Mouse (Mus musculus): ENCODE results near the gene Rps19bp1. TPM values are rescaled to one million over a fixed set of nuclear protein-coding genes. Genes with fewer than 3 reads are reported as not detected.

Gene Rps19bp1
- polyA plus RNA-seq, 1 experiment: 42.3 TPM

DNA sequence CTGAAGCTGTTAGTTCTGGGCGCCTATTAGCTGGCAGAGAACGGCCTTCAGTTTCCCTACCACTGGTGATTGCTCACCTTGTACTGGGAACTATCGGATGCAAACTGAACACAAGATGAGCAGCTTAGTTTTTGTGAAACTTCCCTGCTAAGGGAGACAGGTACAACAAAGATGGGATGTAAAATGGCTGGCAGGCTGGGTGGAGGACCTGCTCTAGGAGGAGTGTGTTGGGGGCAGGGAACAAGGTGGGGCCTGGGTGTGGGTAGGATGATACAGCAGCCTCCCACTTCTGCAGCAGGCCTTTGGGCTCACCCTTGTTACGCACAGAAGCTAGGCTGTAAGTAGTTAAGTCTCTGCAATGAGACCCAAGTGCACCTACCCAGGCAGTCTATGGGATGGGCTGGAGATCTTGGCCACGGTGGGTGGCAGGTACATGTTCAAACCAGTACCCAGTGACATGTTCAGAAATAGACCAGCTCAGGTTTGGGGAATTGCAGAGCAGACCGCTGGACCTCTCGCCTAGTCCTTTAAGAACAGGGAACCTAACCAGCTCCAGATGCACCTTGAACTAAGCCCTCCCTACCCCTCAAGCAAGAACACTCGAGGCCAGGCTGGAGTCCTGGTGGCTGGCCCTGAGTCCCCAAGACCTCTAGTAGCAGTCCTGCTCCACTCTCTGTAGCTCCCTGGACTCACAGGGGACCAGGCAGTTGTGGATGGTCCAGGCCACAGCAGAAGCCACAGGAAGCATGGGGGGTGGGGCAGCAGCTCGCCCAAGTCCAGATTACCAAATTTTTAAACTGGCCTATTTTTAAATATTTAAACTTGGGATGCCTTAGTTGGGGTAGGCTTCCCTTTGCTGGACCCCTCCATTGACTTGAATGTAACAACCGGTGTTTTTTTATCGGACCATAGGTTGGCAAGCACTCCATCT, 5.6 kb downstream of the Rps19bp1 start:
- TF ChIP-seq CTCF (IDR thresholded peaks at IDR 0.05; ENCODE audit: extremely low read depth, insufficient read depth, low read length) (no peak), POLR2A (IDR thresholded peaks at IDR 0.05; ENCODE audit: extremely low read depth, insufficient read depth, low read length) (peak; percentile 19; the same call in 1 of the 2 replicates)
- Histone ChIP-seq H3K27ac (ENCODE audit: insufficient read depth, low read length) (no peak overlapping the region), H3K4me1 (ENCODE audit: control insufficient read depth, insufficient read depth, low read length) (no peaks in the 10 kb centered on the region; the same call in 1 of the 2 replicates), H3K4me3 (ENCODE audit: insufficient read depth, low read length) (no peak overlapping the region)

DNA sequence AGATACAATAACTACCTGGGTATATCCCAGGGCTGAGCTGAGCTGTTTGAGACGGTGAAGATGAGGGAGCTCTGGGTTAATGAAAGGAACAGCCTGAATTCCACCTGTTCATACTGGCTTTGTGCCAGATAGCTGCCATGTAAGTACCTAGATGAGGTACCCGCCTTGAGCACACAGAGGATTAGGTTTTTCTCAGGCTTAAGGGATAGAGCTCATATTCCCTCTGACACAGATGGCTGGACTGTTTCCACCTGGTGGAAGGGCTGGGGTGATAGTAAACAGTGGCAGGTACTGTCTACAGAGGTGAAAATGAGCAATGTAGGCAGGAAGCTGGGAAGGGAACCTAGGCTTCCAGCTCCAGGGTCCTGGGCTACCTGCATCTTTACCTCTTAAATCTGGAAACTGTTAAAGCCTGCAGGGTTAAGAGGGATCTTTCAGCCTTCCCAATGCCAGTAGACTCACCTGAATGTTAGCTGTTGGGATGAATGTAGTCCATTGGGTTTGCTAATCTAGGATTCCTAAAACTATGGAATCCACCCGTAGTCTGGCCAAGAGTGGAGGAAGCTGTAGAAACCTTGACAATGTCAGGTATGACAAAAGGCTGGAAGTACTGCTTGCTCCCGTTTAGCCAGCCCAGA, 6.4 kb downstream of the Rps19bp1 start:
- Histone ChIP-seq H3K4me1 (ENCODE audit: control insufficient read depth, insufficient read depth, low read length) (no peaks in the 10 kb centered on the region; the same call in 1 of the 2 replicates), H3K27ac (ENCODE audit: insufficient read depth, low read length) (no peak overlapping the region), H3K4me3 (ENCODE audit: insufficient read depth, low read length) (no peak overlapping the region; the same call in 1 of the 2 replicates)
- TF ChIP-seq CTCF (IDR thresholded peaks at IDR 0.05; ENCODE audit: extremely low read depth, insufficient read depth, low read length) (no peak), POLR2A (IDR thresholded peaks at IDR 0.05; ENCODE audit: extremely low read depth, insufficient read depth, low read length) (0 out of 2 replicates have a peak, but pooled peaks have one; percentile 24)

GRCm38 (mm10) chr15:80256656-80257601, 7.2 kb downstream of the Rps19bp1 start:
- TF ChIP-seq POLR2A (IDR thresholded peaks at IDR 0.05; ENCODE audit: extremely low read depth, insufficient read depth, low read length): peak; percentile 23; the same call in 1 of the 2 replicates
- TF ChIP-seq CTCF (IDR thresholded peaks at IDR 0.05; ENCODE audit: extremely low read depth, insufficient read depth, low read length): no peak
- Histone ChIP-seq H3K27ac (ENCODE audit: insufficient read depth, low read length) (no peak overlapping the region), H3K4me3 (ENCODE audit: insufficient read depth, low read length) (peak overlapping the region; percentile 80), H3K4me1 (ENCODE audit: control insufficient read depth, insufficient read depth, low read length) (no peaks in the 10 kb centered on the region; the same call in 1 of the 2 replicates)

DNA sequence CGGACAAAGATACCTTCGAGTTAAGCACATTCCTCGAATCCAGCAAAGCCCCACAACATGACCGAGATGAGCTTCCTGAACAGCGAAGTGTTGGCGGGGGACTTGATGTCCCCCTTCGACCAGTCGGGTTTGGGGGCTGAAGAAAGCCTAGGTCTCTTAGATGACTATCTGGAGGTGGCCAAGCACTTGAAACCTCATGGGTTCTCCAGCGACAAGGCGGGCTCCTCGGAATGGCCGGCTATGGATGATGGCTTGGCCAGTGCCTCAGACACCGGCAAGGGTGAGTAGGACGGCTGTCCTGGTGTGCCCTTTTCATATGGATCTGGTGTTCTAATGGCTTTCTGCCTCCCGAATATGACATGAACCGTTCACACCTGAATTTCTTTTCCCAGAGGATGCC, 7.9 kb downstream of the Rps19bp1 start:
- Histone ChIP-seq H3K4me3 (ENCODE audit: insufficient read depth, low read length) (peak overlapping the region; percentile 80), H3K4me1 (ENCODE audit: control insufficient read depth, insufficient read depth, low read length) (no peaks in the 10 kb centered on the region; the same call in 1 of the 2 replicates), H3K27ac (ENCODE audit: insufficient read depth, low read length) (peak overlapping the region; percentile 77)
- TF ChIP-seq POLR2A (IDR thresholded peaks at IDR 0.05; ENCODE audit: extremely low read depth, insufficient read depth, low read length): no peak
- no peak for TF ChIP-seq CTCF (IDR thresholded peaks at IDR 0.05; ENCODE audit: extremely low read depth, insufficient read depth, low read length)

- Histone ChIP-seq H3K27ac (ENCODE audit: insufficient read depth, low read length) (peak overlapping the region; percentile 99), H3K4me1 (ENCODE audit: control insufficient read depth, insufficient read depth, low read length) (no peaks in the 10 kb centered on the region; the same call in 1 of the 2 replicates), H3K4me3 (ENCODE audit: insufficient read depth, low read length) (peak overlapping the region; percentile 80)
- TF ChIP-seq CTCF (IDR thresholded peaks at IDR 0.05; ENCODE audit: extremely low read depth, insufficient read depth, low read length) (no peak), POLR2A (IDR thresholded peaks at IDR 0.05; ENCODE audit: extremely low read depth, insufficient read depth, low read length) (no peak)
Measured at GRCm38 (mm10) chr15:80255646-80256121, 8.4 kb downstream of the Rps19bp1 start.

GRCm38 (mm10) chr15:80254847-80255645, 9.1 kb downstream of the Rps19bp1 start, which contains the start of gene Atf4:
Gene Atf4, plus strand, starts transcription at chr15:80255184.
- Histone ChIP-seq H3K27ac (ENCODE audit: insufficient read depth, low read length) (peak within 1 kb of the TSS; percentile 99), H3K4me1 (ENCODE audit: control insufficient read depth, insufficient read depth, low read length) (no peaks in the 10 kb centered on the region; the same call in 1 of the 2 replicates), H3K4me3 (ENCODE audit: insufficient read depth, low read length) (peak within 1 kb of the TSS; percentile 80)
- TF ChIP-seq POLR2A (IDR thresholded peaks at IDR 0.05; ENCODE audit: extremely low read depth, insufficient read depth, low read length): peak; percentile 100
- no peak for TF ChIP-seq CTCF (IDR thresholded peaks at IDR 0.05; ENCODE audit: extremely low read depth, insufficient read depth, low read length)

GRCm38 (mm10) chr15:80254207-80254606, 9.9 kb downstream of the Rps19bp1 start:
- H3K27ac ChIP-seq (ENCODE audit: insufficient read depth, low read length): peak overlapping the region; percentile 54
- TF ChIP-seq CTCF (IDR thresholded peaks at IDR 0.05; ENCODE audit: extremely low read depth, insufficient read depth, low read length) (no peak), POLR2A (IDR thresholded peaks at IDR 0.05; ENCODE audit: extremely low read depth, insufficient read depth, low read length) (no peak)
- H3K4me1 ChIP-seq (ENCODE audit: control insufficient read depth, insufficient read depth, low read length): no peaks in the 10 kb centered on the region; the same call in 1 of the 2 replicates
- H3K4me3 ChIP-seq (ENCODE audit: insufficient read depth, low read length): peak overlapping the region; percentile 80

- TF ChIP-seq CTCF (IDR thresholded peaks at IDR 0.05; ENCODE audit: extremely low read depth, insufficient read depth, low read length): no peak
- no peak for TF ChIP-seq POLR2A (IDR thresholded peaks at IDR 0.05; ENCODE audit: extremely low read depth, insufficient read depth, low read length)
- H3K27ac ChIP-seq (ENCODE audit: insufficient read depth, low read length): no peak overlapping the region
- H3K4me1 ChIP-seq (ENCODE audit: control insufficient read depth, insufficient read depth, low read length): no peaks in the 10 kb centered on the region; the same call in 1 of the 2 replicates
- H3K4me3 ChIP-seq (ENCODE audit: insufficient read depth, low read length): no peak overlapping the region
Measured at GRCm38 (mm10) chr15:80253530-80253929, 10.6 kb downstream of the Rps19bp1 start.

Measured in cortical plate, adult 2 months (tissue).